Comparison of ENCODE assay signal across 20 mouse cellular contexts in genomic region chr7:115140286-115140685, GRCm38 (mm10).
DNase-seq lines count a peak whose midpoint lies in the region; ATAC-seq lines count a peak whose summit lies in the region.
"Had no signal": no experiment of that assay in that cellular context is flagged by ENCODE, and none has a peak within 500 bp of the region (broad histone marks: within the 10 kb centered on the region; RNA-seq: fewer than 3 reads in every experiment).

No protein-coding gene starts in this region.

- no peaks in the 10 kb centered on the region for H3K36me3 ChIP-seq in hindbrain, embryonic 16.5 days (ENCODE audit: control insufficient read depth, insufficient read depth, low read length)
- H3K36me3 ChIP-seq in hindbrain, embryonic 14.5 days (replicated peaks; ENCODE audit: control insufficient read depth, insufficient read depth) = no peaks in the 10 kb centered on the region
- H3K36me3 ChIP-seq: embryonic facial prominence, embryonic 12.5 days; limb, embryonic 10.5 days; midbrain, embryonic 10.5 days had no signal

- no peak overlapping the region for H3K4me3 ChIP-seq in hindbrain, embryonic 16.5 days (ENCODE audit: low read length)
- no peak overlapping the region for H3K4me3 ChIP-seq in hindbrain, embryonic 14.5 days (replicated peaks; ENCODE audit: low read length)
- H3K4me3 ChIP-seq: embryonic facial prominence, embryonic 12.5 days; limb, embryonic 10.5 days; midbrain, embryonic 10.5 days had no signal

- no peak overlapping the region for H3K4me2 ChIP-seq in hindbrain, embryonic 16.5 days (ENCODE audit: low read length)
- no peak overlapping the region for H3K4me2 ChIP-seq in hindbrain, embryonic 14.5 days (replicated peaks)
- H3K4me2 ChIP-seq: embryonic facial prominence, embryonic 12.5 days; liver, embryonic 11.5 days; lung, embryonic 14.5 days had no signal

- peak; percentile 11 to 17 for DNase-seq in frontal cortex, adult 2 months (ENCODE audit: extremely low spot score in 1 of 2, low spot score in 1 of 2)
- DNase-seq in frontal cortex, postnatal 10 days (ENCODE audit: low spot score in 2 of 2) = no peak
- no peak for DNase-seq in hindbrain, embryonic 14.5 days (ENCODE audit: low spot score)
- peak; percentile 44 to 50 for DNase-seq in right cerebral cortex, postnatal 10 days (ENCODE audit: low spot score in 2 of 2)
- DNase-seq in right cerebral cortex, postnatal 4 days = no peak
- DNase-seq in adrenal gland, adult (ENCODE audit: inconsistent age in 2 of 2, low spot score in 1 of 2) = no peak
- DNase-seq: adrenal gland, postnatal 14 days; B cell, adult 2 months; heart, postnatal 10 days; lung, embryonic 14.5 days; lung, postnatal 4 days; thymus, postnatal 14 days had no signal

- H3K27me3 ChIP-seq in hindbrain, embryonic 16.5 days (replicated peaks; ENCODE audit: control insufficient read depth, insufficient read depth, low read length) = no peaks in the 10 kb centered on the region
- no peaks in the 10 kb centered on the region for H3K27me3 ChIP-seq in hindbrain, embryonic 14.5 days (ENCODE audit: control insufficient read depth, insufficient read depth, low read length)

- H3K4me1 ChIP-seq in hindbrain, embryonic 16.5 days (ENCODE audit: control insufficient read depth, insufficient read depth, low read depth, low read length) = no peaks in the 10 kb centered on the region
- H3K4me1 ChIP-seq in hindbrain, embryonic 14.5 days (replicated peaks; ENCODE audit: control insufficient read depth, insufficient read depth, low read length) = no peaks in the 10 kb centered on the region
- H3K4me1 ChIP-seq: embryonic facial prominence, embryonic 12.5 days had no signal

- 38% methylated on average over 3 of the region's 3 CpGs for WGBS in hindbrain, embryonic 16.5 days
- WGBS in hindbrain, embryonic 14.5 days = 42% methylated on average over 3 of the region's 3 CpGs

- H3K9me3 ChIP-seq in hindbrain, embryonic 16.5 days (ENCODE audit: control insufficient read depth, low read length) = no peaks in the 10 kb centered on the region
- no peaks in the 10 kb centered on the region for H3K9me3 ChIP-seq in hindbrain, embryonic 14.5 days (ENCODE audit: control insufficient read depth, low read length)
- H3K9me3 ChIP-seq: embryonic facial prominence, embryonic 12.5 days; limb, embryonic 10.5 days; midbrain, embryonic 10.5 days had no signal

- H3K9ac ChIP-seq in hindbrain, embryonic 16.5 days (ENCODE audit: low read depth, low read length) = no peak overlapping the region
- H3K9ac ChIP-seq in hindbrain, embryonic 14.5 days = no peak overlapping the region
- H3K9ac ChIP-seq: embryonic facial prominence, embryonic 12.5 days; lung, embryonic 14.5 days had no signal

- no peak overlapping the region for H3K27ac ChIP-seq in hindbrain, embryonic 16.5 days (ENCODE audit: low read depth, low read length)
- H3K27ac ChIP-seq in hindbrain, embryonic 14.5 days = no peak overlapping the region
- H3K27ac ChIP-seq: embryonic facial prominence, embryonic 12.5 days; limb, embryonic 10.5 days; midbrain, embryonic 10.5 days had no signal

- ATAC-seq in hindbrain, embryonic 16.5 days = peak; percentile 91
- no peak for ATAC-seq in hindbrain, embryonic 14.5 days (ENCODE audit: low FRiP score)
- no peak for ATAC-seq in granulocyte monocyte progenitor cell, adult 5-6 weeks (replicated peaks; ENCODE audit: poor library complexity, severe bottlenecking)
- ATAC-seq: forebrain, embryonic 16.5 days; inflammation-experienced regulatory T-cells, adult 6 months had no signal

Comparison
In these comparisons a context has a peak if more than half of its experiments do, and no peak if none do; other contexts are left out.
1. DNase-seq: peak in frontal cortex, adult 2 months (2 of 2) and right cerebral cortex, postnatal 10 days (2 of 2); none in frontal cortex, postnatal 10 days (0 of 2), hindbrain, embryonic 14.5 days (single experiment), right cerebral cortex, postnatal 4 days (single experiment) and adrenal gland, adult (0 of 2).